Mouse (Mus musculus) hematopoietic stem cell, adult 5-6 weeks (primary cell): ENCODE data around the gene Slc25a25. TPM values are rescaled to one million over a fixed set of nuclear protein-coding genes. Genes with fewer than 3 reads are reported as not detected.

Source experiments
- ATAC-seq, 2 experiments: fragments of 125-278 bp in 1 of 2; replicated peaks in 1 of 2; 2 replicates each; pipeline ENCODE4 v1.8.0; 2016 to 2017; ENCODE audit warnings: inconsistent platforms in 2 of 2, mild to moderate bottlenecking in 2 of 2, moderate number of reproducible peaks in 2 of 2, low read depth in 1 of 2, moderate TSS enrichment in 1 of 2; ENCODE audit not compliant: low FRiP score in 2 of 2, poor library complexity in 2 of 2, severe bottlenecking in 2 of 2, insufficient read depth in 1 of 2, low TSS enrichment in 1 of 2
- total RNA-seq: library from RNA; stranded (forward); fragments of 172-1452, 232-1000 nt; gene quantifications from 2 replicates; pipeline ENCODE4 v1.2.3, GENCODE M21; 2017

Gene Slc25a25
- total RNA-seq, 1 experiment from 2014 or later = 22.3 TPM

- ATAC-seq = no peak
Measured at GRCm38 (mm10) chr2:32471001-32471680, 19.9 kb upstream of the Slc25a25 start.

GRCm38 (mm10) chr2:32464212-32464891, 13.1 kb upstream of the Slc25a25 start:
- no peak; a peak in 1 of 4 replicates for ATAC-seq

- no peak for ATAC-seq
Measured at GRCm38 (mm10) chr2:32463773-32464172, 12.5 kb upstream of the Slc25a25 start.

GRCm38 (mm10) chr2:32459657-32460056, 8.4 kb upstream of the Slc25a25 start:
- no peak for ATAC-seq

GRCm38 (mm10) chr2:32458300-32458699, 7.1 kb upstream of the Slc25a25 start:
- ATAC-seq = no peak

- no peak for ATAC-seq
Measured at GRCm38 (mm10) chr2:32455101-32455500, 3.9 kb upstream of the Slc25a25 start.

GRCm38 (mm10) chr2:32454633-32455032, 3.4 kb upstream of the Slc25a25 start:
- ATAC-seq = no peak

GRCm38 (mm10) chr2:32453641-32454303, 2.5 kb upstream of the Slc25a25 start:
- ATAC-seq = no peak

GRCm38 (mm10) chr2:32452441-32452971, 1.3 kb upstream of the Slc25a25 start:
- peak in 1 of 2 experiments; percentile 20; a peak in 2 of 4 replicates for ATAC-seq

- ATAC-seq = peak; percentile 87 to 93
Measured at GRCm38 (mm10) chr2:32451870-32452372, 676 bp upstream of the Slc25a25 start.

GRCm38 (mm10) chr2:32449761-32450754, 1.2 kb downstream of the Slc25a25 start, which contains the start of gene Naif1:
Naif1 (plus strand) TSS chr2:32450457.
- no peak for ATAC-seq

GRCm38 (mm10) chr2:32448480-32448879, 2.8 kb downstream of the Slc25a25 start:
- ATAC-seq = no peak

GRCm38 (mm10) chr2:32447264-32447936, 3.8 kb downstream of the Slc25a25 start:
- peak in 1 of 2 experiments; percentile 25; a peak in 1 of 4 replicates for ATAC-seq

GRCm38 (mm10) chr2:32445535-32445934, 5.7 kb downstream of the Slc25a25 start:
- no peak for ATAC-seq

- no peak for ATAC-seq
Measured at GRCm38 (mm10) chr2:32441550-32441949, 9.7 kb downstream of the Slc25a25 start.

GRCm38 (mm10) chr2:32440632-32441031, 10.6 kb downstream of the Slc25a25 start:
- ATAC-seq = no peak
